Mouse (Mus musculus): Measurements from ENCODE around the gene C8g. TPM values are rescaled to one million over a fixed set of nuclear protein-coding genes. Genes with fewer than 3 reads are reported as not detected.

Gene C8g
- polyA plus RNA-seq, 1 experiment from 2014 or later = 17.4 TPM

- H3K9ac ChIP-seq = no peak overlapping the region
- H3K4me1 ChIP-seq = peaks cover 8% of the 10 kb centered on the region
- peaks cover 98% of the 10 kb centered on the region for H3K36me3 ChIP-seq
- no peaks in the 10 kb centered on the region for H3K27me3 ChIP-seq (replicated peaks)
- 87% methylated on average over 2 of the region's 2 CpGs for WGBS (ENCODE audit: insufficient replicate concordance)
- H3K4me3 ChIP-seq = no peak overlapping the region
- no peak overlapping the region for H3K27ac ChIP-seq
- no peaks in the 10 kb centered on the region for H3K9me3 ChIP-seq (replicated peaks)
- no peak overlapping the region for H3K4me2 ChIP-seq
- ATAC-seq = no peak
Measured at GRCm38 (mm10) chr2:25533707-25534106, 32.2 kb upstream of the C8g start.

DNA sequence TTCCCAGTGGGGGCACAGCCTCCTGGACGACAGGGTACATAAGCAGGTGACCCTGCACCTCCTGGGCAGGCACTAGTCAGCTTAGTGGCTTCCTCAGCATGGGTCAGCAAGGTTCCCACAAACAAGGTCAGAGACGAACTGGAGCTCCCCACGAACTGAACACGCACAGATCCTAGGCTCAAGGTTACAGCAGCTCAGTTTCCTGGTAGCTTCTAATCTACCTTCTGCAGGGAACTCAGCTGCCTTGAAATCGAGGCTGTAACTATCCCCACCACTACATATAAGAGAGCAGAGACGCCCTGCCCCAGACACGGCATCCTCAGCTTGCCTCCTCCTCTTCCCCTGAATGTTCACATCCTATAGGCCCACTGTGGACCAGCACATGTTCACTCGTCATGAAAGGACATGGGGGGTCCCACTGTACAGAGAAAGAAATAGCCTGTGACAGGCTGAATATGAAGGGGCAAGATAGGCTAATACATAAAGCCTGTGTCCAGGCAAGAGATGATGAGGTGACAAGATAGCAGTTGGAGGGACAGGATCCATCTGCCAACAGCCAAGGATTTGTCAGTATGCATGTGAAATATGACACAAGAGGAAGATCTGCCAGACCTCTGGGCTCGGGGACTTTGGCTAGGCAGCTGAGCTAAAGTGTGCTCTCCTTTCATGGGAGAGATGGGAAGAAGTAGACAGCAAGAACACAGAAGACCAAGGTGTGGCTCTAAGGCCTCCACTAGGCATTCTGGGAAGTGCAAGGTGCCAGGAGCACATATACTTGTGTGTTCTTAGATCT is 25.2 kb upstream of the C8g start:
- H3K9me3 ChIP-seq (replicated peaks) = no peaks in the 10 kb centered on the region
- peaks cover 98% of the 10 kb centered on the region for H3K36me3 ChIP-seq
- no peaks in the 10 kb centered on the region for H3K4me1 ChIP-seq
- no peak overlapping the region for H3K4me2 ChIP-seq
- no peak overlapping the region for H3K4me3 ChIP-seq
- H3K9ac ChIP-seq = no peak overlapping the region
- H3K27me3 ChIP-seq (replicated peaks) = no peaks in the 10 kb centered on the region
- WGBS (ENCODE audit: insufficient replicate concordance) = 68% methylated on average over 9 of the region's 9 CpGs
- no peak for ATAC-seq
- no peak overlapping the region for H3K27ac ChIP-seq

DNA sequence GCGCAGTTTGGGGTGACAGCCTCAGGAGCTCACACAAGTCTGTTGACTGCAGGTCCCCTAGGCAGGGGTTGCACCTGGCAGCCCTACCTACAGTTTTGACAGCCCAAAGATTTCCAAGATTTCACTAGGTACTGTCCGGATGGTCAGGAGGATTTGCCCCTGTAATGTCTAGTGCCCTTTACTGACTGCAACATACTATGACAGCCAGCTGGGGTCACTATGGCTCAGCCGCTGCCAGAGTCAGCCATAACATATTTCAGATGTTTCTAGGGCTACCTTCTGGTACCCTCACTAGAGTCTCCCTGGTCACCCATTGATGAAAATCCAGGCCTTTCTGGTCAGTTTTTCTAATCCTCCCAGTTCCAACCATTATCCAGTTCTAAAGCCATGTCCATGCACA is 8.4 kb upstream of the C8g start:
- no peak overlapping the region for H3K4me3 ChIP-seq
- H3K4me1 ChIP-seq = no peaks in the 10 kb centered on the region
- no peak overlapping the region for H3K27ac ChIP-seq
- no peaks in the 10 kb centered on the region; the same call in 1 of the 2 replicates for H3K27me3 ChIP-seq (replicated peaks)
- H3K4me2 ChIP-seq = no peak overlapping the region
- H3K9me3 ChIP-seq (replicated peaks) = no peaks in the 10 kb centered on the region
- H3K36me3 ChIP-seq = peaks cover 13% of the 10 kb centered on the region
- ATAC-seq = no peak
- H3K9ac ChIP-seq = no peak overlapping the region
- 56% methylated on average over 3 of the region's 3 CpGs for WGBS (ENCODE audit: insufficient replicate concordance)

- no peaks in the 10 kb centered on the region for H3K27me3 ChIP-seq (replicated peaks)
- no peak overlapping the region for H3K27ac ChIP-seq
- no peak overlapping the region for H3K4me3 ChIP-seq
- no peak for ATAC-seq
- no peak overlapping the region for H3K9ac ChIP-seq
- H3K4me2 ChIP-seq = no peak overlapping the region
- H3K4me1 ChIP-seq = peaks cover 27% of the 10 kb centered on the region
- peaks cover 34% of the 10 kb centered on the region for H3K36me3 ChIP-seq
- WGBS (ENCODE audit: insufficient replicate concordance) = 45% methylated on average over 5 of the region's 5 CpGs
- H3K9me3 ChIP-seq (replicated peaks) = no peaks in the 10 kb centered on the region
Measured at GRCm38 (mm10) chr2:25506964-25507363, 5.4 kb upstream of the C8g start.

GRCm38 (mm10) chr2:25505860-25506259 is 4.3 kb upstream of the C8g start:
- WGBS (ENCODE audit: insufficient replicate concordance) = 86% methylated on average over 4 of the region's 4 CpGs
- no peak for ATAC-seq

DNA sequence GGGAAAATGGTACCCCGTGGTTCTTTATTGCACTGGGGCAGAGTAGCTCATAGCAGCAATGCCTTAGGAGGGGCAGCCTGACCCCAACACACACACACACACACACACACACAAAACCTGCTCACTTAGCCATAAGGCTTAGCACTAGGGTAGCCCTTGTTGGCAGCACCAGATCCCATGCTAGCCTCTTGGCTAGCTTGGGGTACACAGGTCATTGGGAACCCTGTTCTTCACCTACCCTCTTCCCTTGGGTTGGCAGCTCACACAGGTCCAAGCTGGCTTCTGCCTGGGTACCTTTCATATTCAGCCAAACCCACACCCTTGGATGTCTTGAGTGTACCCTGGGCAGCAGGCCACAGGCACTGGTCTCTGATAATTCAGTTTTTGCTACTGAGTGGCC is 3.5 kb upstream of the C8g start:
- peaks cover 34% of the 10 kb centered on the region for H3K36me3 ChIP-seq
- H3K4me2 ChIP-seq = no peak overlapping the region
- no peak overlapping the region for H3K27ac ChIP-seq
- ATAC-seq = no peak
- no peak overlapping the region for H3K9ac ChIP-seq
- no peaks in the 10 kb centered on the region for H3K9me3 ChIP-seq (replicated peaks)
- no peaks in the 10 kb centered on the region for H3K27me3 ChIP-seq (replicated peaks)
- H3K4me3 ChIP-seq = no peak overlapping the region
- H3K4me1 ChIP-seq = peaks cover 41% of the 10 kb centered on the region
- WGBS (ENCODE audit: insufficient replicate concordance) = 50% methylated on average over 1 of the region's 1 CpGs

More at GRCm38 (mm10) chr2:25505860-25506259, 4.3 kb upstream of the C8g start:
- H3K36me3 ChIP-seq = peaks cover 34% of the 10 kb centered on the region
- no peaks in the 10 kb centered on the region for H3K9me3 ChIP-seq (replicated peaks)
- peaks cover 37% of the 10 kb centered on the region for H3K4me1 ChIP-seq
- H3K4me2 ChIP-seq = no peak overlapping the region
- no peak overlapping the region for H3K4me3 ChIP-seq
- H3K27ac ChIP-seq = no peak overlapping the region
- no peak overlapping the region for H3K9ac ChIP-seq
- H3K27me3 ChIP-seq (replicated peaks) = no peaks in the 10 kb centered on the region

DNA sequence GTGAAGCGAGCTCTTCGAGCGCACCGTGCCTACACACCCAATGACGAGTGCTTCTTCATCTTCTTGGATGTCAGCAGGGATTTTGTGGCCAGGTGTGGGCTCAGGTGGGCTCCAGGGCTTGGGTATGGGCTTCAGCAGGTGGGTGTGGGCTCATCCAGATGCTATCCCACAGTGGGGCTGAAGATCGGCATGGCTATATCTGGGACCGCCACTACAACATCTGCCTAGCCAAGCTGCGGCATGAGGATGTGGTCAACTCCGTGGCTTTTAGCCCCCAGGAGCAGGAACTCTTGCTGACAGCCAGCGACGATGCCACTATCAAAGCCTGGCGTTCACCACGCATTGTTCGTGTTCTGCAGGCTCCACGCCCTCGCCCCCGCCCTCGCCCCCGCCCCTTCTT is 3.0 kb upstream of the C8g start:
- no peaks in the 10 kb centered on the region for H3K9me3 ChIP-seq (replicated peaks)
- no peak for ATAC-seq
- H3K36me3 ChIP-seq = peaks cover 34% of the 10 kb centered on the region
- H3K27me3 ChIP-seq (replicated peaks) = no peaks in the 10 kb centered on the region
- 70% methylated on average over 19 of the region's 19 CpGs for WGBS (ENCODE audit: insufficient replicate concordance)
- H3K4me3 ChIP-seq = no peak overlapping the region
- no peak overlapping the region for H3K4me2 ChIP-seq
- H3K4me1 ChIP-seq = peaks cover 44% of the 10 kb centered on the region
- H3K9ac ChIP-seq = no peak overlapping the region
- H3K27ac ChIP-seq = no peak overlapping the region

GRCm38 (mm10) chr2:25502726-25503125 is 1.2 kb upstream of the C8g start:
- ATAC-seq = peak; percentile 84
- no peaks in the 10 kb centered on the region for H3K9me3 ChIP-seq (replicated peaks)
- no peaks in the 10 kb centered on the region for H3K27me3 ChIP-seq (replicated peaks)
- H3K9ac ChIP-seq = peak overlapping the region; percentile 90
- peaks cover 34% of the 10 kb centered on the region for H3K36me3 ChIP-seq
- H3K27ac ChIP-seq = peak overlapping the region; percentile 91
- H3K4me1 ChIP-seq = peaks cover 54% of the 10 kb centered on the region
- H3K4me2 ChIP-seq = peak overlapping the region; percentile 91
- WGBS (ENCODE audit: insufficient replicate concordance) = 48% methylated on average over 3 of the region's 3 CpGs
- peak overlapping the region; percentile 80; the same call in 1 of the 2 replicates for H3K4me3 ChIP-seq

DNA sequence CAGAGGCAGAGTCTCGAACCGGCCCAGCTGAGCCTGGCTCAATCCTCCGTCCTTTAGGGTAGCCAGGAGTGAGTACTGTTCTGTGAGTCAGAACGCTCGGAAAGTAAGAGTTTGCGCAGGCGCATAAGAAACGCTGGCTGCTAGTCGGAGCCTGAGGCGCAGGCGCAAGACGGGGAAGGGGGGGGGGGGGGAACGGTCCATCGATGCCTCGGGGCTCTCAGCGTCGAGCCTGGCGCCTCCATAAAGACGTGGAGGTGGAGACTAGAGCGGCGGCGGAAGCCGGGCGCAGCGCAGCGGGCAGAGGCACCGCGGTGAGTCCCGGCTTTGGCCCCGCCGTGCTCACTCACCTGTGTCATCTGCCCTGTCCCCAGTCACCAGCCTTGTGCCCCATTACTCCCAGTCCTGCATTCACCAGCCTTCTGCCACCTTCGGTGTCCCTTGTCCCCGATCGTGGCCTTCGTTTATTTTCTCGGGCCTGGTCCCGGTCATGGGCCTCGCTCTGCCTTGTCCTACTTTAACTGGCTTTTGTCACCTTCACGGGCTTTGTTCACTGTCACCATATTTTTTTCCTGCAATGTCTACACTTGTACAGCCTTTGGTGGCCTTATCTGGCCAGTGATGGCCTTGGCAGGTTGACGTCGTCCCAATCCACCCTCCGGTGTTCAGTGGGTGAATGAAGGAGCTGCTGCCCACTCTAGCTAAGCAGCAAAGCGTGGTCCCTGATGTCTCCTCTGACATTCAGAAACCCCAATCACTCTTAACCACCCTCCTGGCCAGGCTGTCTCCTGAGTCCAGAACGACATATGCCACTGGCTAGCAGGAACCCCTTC is 728 bp downstream of the C8g start, which contains the start of gene Fbxw5:
Gene Fbxw5 (plus strand): TSS at position 175 of the 830 bp plus-strand sequence.
- H3K4me2 ChIP-seq = peak within 1 kb of the TSS; percentile 91
- H3K36me3 ChIP-seq = peaks cover 30% of the 10 kb centered on the region
- peaks cover 61% of the 10 kb centered on the region for H3K4me1 ChIP-seq
- WGBS (ENCODE audit: insufficient replicate concordance) = 2% methylated on average over 37 of the region's 44 CpGs
- no peaks in the 10 kb centered on the region for H3K9me3 ChIP-seq (replicated peaks)
- H3K9ac ChIP-seq = peak within 1 kb of the TSS; percentile 90
- ATAC-seq = peak; percentile 77
- H3K27me3 ChIP-seq (replicated peaks) = no peaks in the 10 kb centered on the region
- peak within 1 kb of the TSS; percentile 80 for H3K4me3 ChIP-seq
- peak within 1 kb of the TSS; percentile 91 for H3K27ac ChIP-seq

- H3K9ac ChIP-seq = peak overlapping the region; percentile 90
- peak overlapping the region; percentile 91 for H3K27ac ChIP-seq
- 58% methylated on average over 6 of the region's 6 CpGs for WGBS (ENCODE audit: insufficient replicate concordance)
- H3K9me3 ChIP-seq (replicated peaks) = no peaks in the 10 kb centered on the region
- H3K27me3 ChIP-seq (replicated peaks) = no peaks in the 10 kb centered on the region
- H3K36me3 ChIP-seq = peaks cover 23% of the 10 kb centered on the region
- H3K4me3 ChIP-seq = peak overlapping the region; percentile 80
- H3K4me2 ChIP-seq = peak overlapping the region; percentile 91
- peak; percentile 10; the same call in 1 of the 2 replicates for ATAC-seq
- H3K4me1 ChIP-seq = peaks cover 61% of the 10 kb centered on the region
Measured at GRCm38 (mm10) chr2:25500071-25500575, 1.4 kb downstream of the C8g start.

GRCm38 (mm10) chr2:25498622-25499478 is 2.7 kb downstream of the C8g start:
- Histone ChIP-seq H3K36me3 (peaks cover 10% of the 10 kb centered on the region), H3K4me1 (peaks cover 53% of the 10 kb centered on the region), H3K27me3 (replicated peaks) (0 out of 2 replicates have a peak, but pooled peaks cover under 1% of the 10 kb centered on the region), H3K27ac (no peak overlapping the region), H3K4me3 (no peak overlapping the region), H3K9ac (no peak overlapping the region), H3K9me3 (replicated peaks) (no peaks in the 10 kb centered on the region), H3K4me2 (no peak overlapping the region)
- no peak for ATAC-seq
- 48% methylated on average over 15 of the region's 15 CpGs for WGBS (ENCODE audit: insufficient replicate concordance)

All from liver, embryonic 12.5 days (tissue).